Mouse (Mus musculus) ES-E14 (cell line): ENCODE data around the gene Pdzd2.
A peak's percentile ranks its signal among the peaks of the same experiment; 100 is the strongest.

Experiments used
- HCFC1 ChIP-seq: IDR thresholded peaks from 2 replicates; pipeline ENCODE4 v1.6.1; 2012; ENCODE audit warnings: low read length, inconsistent platforms, borderline replicate concordance; ENCODE audit not compliant: insufficient read depth
- MAFK ChIP-seq: IDR thresholded peaks from 2 replicates; pipeline ENCODE4 v1.6.1; 2014; ENCODE audit warnings: mild to moderate bottlenecking, low read depth, low read length, inconsistent platforms; ENCODE audit not compliant: insufficient read depth
- ZC3H11A ChIP-seq: IDR thresholded peaks from 2 replicates; pipeline ENCODE4 v1.6.1; 2012; ENCODE audit warnings: low read depth, mild to moderate bottlenecking, inconsistent platforms, low read length, borderline replicate concordance
- ZNF384 ChIP-seq: IDR thresholded peaks from 2 replicates; pipeline ENCODE4 v1.6.1; 2012; ENCODE audit warnings: low read depth, low read length, inconsistent platforms

GRCm38 (mm10) chr15:12375641-12376311 is 363.9 kb downstream of the Pdzd2 start:
- no peak for TF ChIP-seq HCFC1
- TF ChIP-seq ZC3H11A, result no peak
- TF ChIP-seq ZNF384, result 0 out of 2 replicates have a peak, but pooled peaks have one; percentile 10
- TF ChIP-seq MAFK, result no peak
